Mouse (Mus musculus): Measurements from ENCODE around the gene Mpp2. TPM values are rescaled to one million over a fixed set of nuclear protein-coding genes. Genes with fewer than 3 reads are reported as not detected.

Gene Mpp2
- polyA plus RNA-seq, 1 experiment from 2014 or later = 8.8 TPM

GRCm38 (mm10) chr11:102024875-102025274, 63.4 kb downstream of the Mpp2 start:
- H3K9ac ChIP-seq (ENCODE audit: low read depth, low read length) = no peak overlapping the region
- no peak overlapping the region for H3K4me2 ChIP-seq (ENCODE audit: low read length)
- H3K36me3 ChIP-seq (ENCODE audit: insufficient read depth, low read length) = no peaks in the 10 kb centered on the region
- DNase-seq (ENCODE audit: low spot score) (no peak), ATAC-seq (replicated peaks; ENCODE audit: low FRiP score, low read depth) (no peak)
- H3K27ac ChIP-seq = no peak overlapping the region
- no peaks in the 10 kb centered on the region for H3K9me3 ChIP-seq (replicated peaks; ENCODE audit: low read length)
- TF ChIP-seq CTCF (IDR thresholded peaks at IDR 0.05; ENCODE audit: low read depth) = no peak
- H3K27me3 ChIP-seq (ENCODE audit: insufficient read depth, low read length) = no peaks in the 10 kb centered on the region
- H3K4me1 ChIP-seq (replicated peaks; ENCODE audit: insufficient read depth, low read length) = 0 out of 2 replicates have a peak, but pooled peaks cover 4% of the 10 kb centered on the region
- H3K4me3 ChIP-seq (replicated peaks; ENCODE audit: low read depth, low read length) = no peak overlapping the region
- WGBS = 84% methylated on average over 4 of the region's 4 CpGs

GRCm38 (mm10) chr11:102024084-102024758, 64.1 kb downstream of the Mpp2 start:
- no peak for ATAC-seq (replicated peaks; ENCODE audit: low FRiP score, low read depth)
- no peak overlapping the region for H3K4me3 ChIP-seq (replicated peaks; ENCODE audit: low read depth, low read length)

GRCm38 (mm10) chr11:102023406-102023805, 64.9 kb downstream of the Mpp2 start:
- Histone ChIP-seq H3K36me3 (ENCODE audit: insufficient read depth, low read length) (no peaks in the 10 kb centered on the region), H3K4me1 (replicated peaks; ENCODE audit: insufficient read depth, low read length) (0 out of 2 replicates have a peak, but pooled peaks cover 4% of the 10 kb centered on the region), H3K4me3 (replicated peaks; ENCODE audit: low read depth, low read length) (no peak overlapping the region), H3K27me3 (ENCODE audit: insufficient read depth, low read length) (no peaks in the 10 kb centered on the region), H3K4me2 (ENCODE audit: low read length) (no peak overlapping the region), H3K9me3 (replicated peaks; ENCODE audit: low read length) (no peaks in the 10 kb centered on the region), H3K27ac (no peak overlapping the region), H3K9ac (ENCODE audit: low read depth, low read length) (no peak overlapping the region)
- WGBS = 73% methylated on average over 13 of the region's 13 CpGs
- no peak for TF ChIP-seq CTCF (IDR thresholded peaks at IDR 0.05; ENCODE audit: low read depth)
- ATAC-seq (replicated peaks; ENCODE audit: low FRiP score, low read depth) = no peak
- no peak for DNase-seq (ENCODE audit: low spot score)

More at GRCm38 (mm10) chr11:102024084-102024758, 64.1 kb downstream of the Mpp2 start:
- Histone ChIP-seq H3K27me3 (ENCODE audit: insufficient read depth, low read length) (no peaks in the 10 kb centered on the region), H3K36me3 (ENCODE audit: insufficient read depth, low read length) (no peaks in the 10 kb centered on the region), H3K4me2 (ENCODE audit: low read length) (no peak overlapping the region), H3K9ac (ENCODE audit: low read depth, low read length) (no peak overlapping the region), H3K9me3 (replicated peaks; ENCODE audit: low read length) (no peaks in the 10 kb centered on the region), H3K4me1 (replicated peaks; ENCODE audit: insufficient read depth, low read length) (0 out of 2 replicates have a peak, but pooled peaks cover 4% of the 10 kb centered on the region), H3K27ac (no peak overlapping the region)
- DNase-seq (ENCODE audit: low spot score) = no peak
- no peak for TF ChIP-seq CTCF (IDR thresholded peaks at IDR 0.05; ENCODE audit: low read depth)
- WGBS = 66% methylated on average over 6 of the region's 6 CpGs

GRCm38 (mm10) chr11:102021196-102021595, 67.1 kb downstream of the Mpp2 start:
- ATAC-seq (replicated peaks; ENCODE audit: low FRiP score, low read depth) = no peak
- WGBS = 81% methylated on average over 5 of the region's 5 CpGs
- Histone ChIP-seq H3K36me3 (ENCODE audit: insufficient read depth, low read length) (no peaks in the 10 kb centered on the region), H3K4me1 (replicated peaks; ENCODE audit: insufficient read depth, low read length) (no peaks in the 10 kb centered on the region), H3K9me3 (replicated peaks; ENCODE audit: low read length) (no peaks in the 10 kb centered on the region), H3K4me3 (replicated peaks; ENCODE audit: low read depth, low read length) (no peak overlapping the region), H3K27me3 (ENCODE audit: insufficient read depth, low read length) (no peaks in the 10 kb centered on the region), H3K27ac (no peak overlapping the region), H3K9ac (ENCODE audit: low read depth, low read length) (no peak overlapping the region), H3K4me2 (ENCODE audit: low read length) (no peak overlapping the region)
- TF ChIP-seq CTCF (IDR thresholded peaks at IDR 0.05; ENCODE audit: low read depth) = no peak
- DNase-seq (ENCODE audit: low spot score) = no peak

GRCm38 (mm10) chr11:102019736-102020135, 68.6 kb downstream of the Mpp2 start:
- Histone ChIP-seq H3K4me2 (ENCODE audit: low read length) (no peak overlapping the region), H3K4me1 (replicated peaks; ENCODE audit: insufficient read depth, low read length) (no peaks in the 10 kb centered on the region), H3K27ac (no peak overlapping the region), H3K9ac (ENCODE audit: low read depth, low read length) (no peak overlapping the region), H3K9me3 (replicated peaks; ENCODE audit: low read length) (no peaks in the 10 kb centered on the region), H3K36me3 (ENCODE audit: insufficient read depth, low read length) (no peaks in the 10 kb centered on the region), H3K27me3 (ENCODE audit: insufficient read depth, low read length) (no peaks in the 10 kb centered on the region), H3K4me3 (replicated peaks; ENCODE audit: low read depth, low read length) (no peak overlapping the region)
- TF ChIP-seq CTCF (IDR thresholded peaks at IDR 0.05; ENCODE audit: low read depth) = no peak
- 82% methylated on average over 9 of the region's 9 CpGs for WGBS
- ATAC-seq (replicated peaks; ENCODE audit: low FRiP score, low read depth) (no peak), DNase-seq (ENCODE audit: low spot score) (no peak)

GRCm38 (mm10) chr11:102016136-102016535, 72.2 kb downstream of the Mpp2 start:
- no peaks in the 10 kb centered on the region for H3K9me3 ChIP-seq (replicated peaks; ENCODE audit: low read length)
- H3K27ac ChIP-seq = no peak overlapping the region
- 100% methylated on average over 1 of the region's 1 CpGs for WGBS
- no peak for DNase-seq (ENCODE audit: low spot score)
- ATAC-seq (replicated peaks; ENCODE audit: low FRiP score, low read depth) = no peak
- no peak overlapping the region for H3K4me2 ChIP-seq (ENCODE audit: low read length)
- no peak overlapping the region for H3K4me3 ChIP-seq (replicated peaks; ENCODE audit: low read depth, low read length)
- TF ChIP-seq CTCF (IDR thresholded peaks at IDR 0.05; ENCODE audit: low read depth) = no peak
- no peak overlapping the region for H3K9ac ChIP-seq (ENCODE audit: low read depth, low read length)
- no peaks in the 10 kb centered on the region for H3K27me3 ChIP-seq (ENCODE audit: insufficient read depth, low read length)
- H3K4me1 ChIP-seq (replicated peaks; ENCODE audit: insufficient read depth, low read length) = no peaks in the 10 kb centered on the region
- H3K36me3 ChIP-seq (ENCODE audit: insufficient read depth, low read length) = no peaks in the 10 kb centered on the region
